Mouse (Mus musculus): ENCODE results near the gene Kcnb1.

The Kcnb1 gene

GRCm38 (mm10) chr2:167060761-167061160 lies 129.2 kb downstream of the Kcnb1 start:
- no peak for DNase-seq (ENCODE audit: low spot score in 2 of 2)

GRCm38 (mm10) chr2:167060360-167060759 lies 129.6 kb downstream of the Kcnb1 start:
- no peak for DNase-seq (ENCODE audit: low spot score in 2 of 2)

- DNase-seq (ENCODE audit: low spot score in 2 of 2), result no peak
Observed at GRCm38 (mm10) chr2:167059960-167060359, 130.0 kb downstream of the Kcnb1 start.

GRCm38 (mm10) chr2:167059536-167059935 lies 130.4 kb downstream of the Kcnb1 start:
- DNase-seq (ENCODE audit: low spot score in 2 of 2), result no peak

- no peak for DNase-seq (ENCODE audit: low spot score in 2 of 2)
Observed at GRCm38 (mm10) chr2:167058814-167059387, 131.1 kb downstream of the Kcnb1 start.

- no peak for DNase-seq (ENCODE audit: low spot score in 2 of 2)
Observed at GRCm38 (mm10) chr2:167058201-167058600, 131.8 kb downstream of the Kcnb1 start.

- DNase-seq (ENCODE audit: low spot score in 2 of 2), result no peak
Observed at GRCm38 (mm10) chr2:167056942-167057323, 133.0 kb downstream of the Kcnb1 start.

GRCm38 (mm10) chr2:167056210-167056941 lies 133.6 kb downstream of the Kcnb1 start:
- DNase-seq (ENCODE audit: low spot score in 2 of 2), result no peak

GRCm38 (mm10) chr2:167055386-167055785 lies 134.6 kb downstream of the Kcnb1 start:
- no peak for DNase-seq (ENCODE audit: low spot score in 2 of 2)

GRCm38 (mm10) chr2:167053127-167053844 lies 136.7 kb downstream of the Kcnb1 start:
- DNase-seq (ENCODE audit: low spot score in 2 of 2), result no peak

- no peak for DNase-seq (ENCODE audit: low spot score in 2 of 2)
Observed at GRCm38 (mm10) chr2:167048698-167049358, 141.1 kb downstream of the Kcnb1 start.

- DNase-seq (ENCODE audit: low spot score in 2 of 2), result no peak
Observed at GRCm38 (mm10) chr2:167048223-167048622, 141.7 kb downstream of the Kcnb1 start.
